Mouse (Mus musculus) olfactory bulb, adult 2 months (tissue): Measurements from ENCODE around the gene Rft1. TPM values are rescaled to one million over a fixed set of nuclear protein-coding genes. Genes with fewer than 3 reads are reported as not detected.

Experiments
- H3K27ac ChIP-seq: fragments of 200-500 bp; 2 replicates; pipeline ENCODE4 v1.5.1; 2012; ENCODE audit warnings: low read depth, low read length; ENCODE audit not compliant: insufficient read depth
- H3K4me1 ChIP-seq: fragments of 200-500 bp; 2 replicates; pipeline ENCODE4 v1.6.1; 2012; ENCODE audit warnings: low read length; ENCODE audit not compliant: control insufficient read depth, insufficient read depth
- H3K4me3 ChIP-seq: fragments of 200-500 bp; 2 replicates; pipeline ENCODE4 v1.5.1; 2012; ENCODE audit warnings: mild to moderate bottlenecking, low read depth, low read length, moderate library complexity; ENCODE audit not compliant: insufficient read depth
- CTCF ChIP-seq: fragments of 200-500 bp; IDR thresholded peaks from 2 replicates; pipeline ENCODE4 v1.5.1; 2012; ENCODE audit warnings: low read depth, mild to moderate bottlenecking, low read length, moderate library complexity; ENCODE audit not compliant: insufficient read depth
- POLR2A ChIP-seq: fragments of 200-500 bp; IDR thresholded peaks from 2 replicates; pipeline ENCODE4 v1.6.1; 2012; ENCODE audit warnings: mild to moderate bottlenecking, low read depth, low read length, moderate library complexity; ENCODE audit not compliant: insufficient read depth
- WGBS: fragments of 180-500 bp; shearing (Covaris S2); methylation state at CpG from one replicate; pipeline ENCODE4 v1.1.7; 2018; 5-methylcytosine and 5-hydroxymethylcytosine counted together
- polyA plus RNA-seq: library from polyadenylated mRNA; stranded (reverse); fragments of >200 nt; gene quantifications from 2 replicates; pipeline ENCODE4 v1.2.4, GENCODE M21; 2012; ENCODE audit warnings: low replicate concordance; ENCODE audit not compliant: missing spikeins, insufficient read depth, insufficient read length

The Rft1 gene
- polyA plus RNA-seq, 1 experiment: not detected

GRCm38 (mm10) chr14:30616751-30617150, 37.4 kb upstream of the Rft1 start:
- Histone ChIP-seq H3K4me1 (peaks cover 5% of the 10 kb centered on the region), H3K27ac (no peak overlapping the region), H3K4me3 (no peak overlapping the region)
- TF ChIP-seq CTCF (no peak), POLR2A (no peak)
- WGBS: 89% methylated on average over 2 of the region's 2 CpGs

GRCm38 (mm10) chr14:30618746-30619275, 35.3 kb upstream of the Rft1 start:
- no peak for TF ChIP-seq CTCF
- no peak for TF ChIP-seq POLR2A
- Histone ChIP-seq H3K4me3 (no peak overlapping the region), H3K27ac (no peak overlapping the region), H3K4me1 (peaks cover 9% of the 10 kb centered on the region)
- whole genome bisulfite sequencing: 86% methylated on average over 2 of the region's 2 CpGs

- WGBS: 83% methylated on average over 7 of the region's 7 CpGs
- no peak overlapping the region for H3K27ac ChIP-seq
- TF ChIP-seq POLR2A (no peak), CTCF (no peak)
- no peak overlapping the region for H3K4me3 ChIP-seq
- peaks cover 12% of the 10 kb centered on the region for H3K4me1 ChIP-seq
These were observed 34.1 kb upstream of the Rft1 start for GRCm38 (mm10) chr14:30619982-30620578.

GRCm38 (mm10) chr14:30622130-30622529, 32.0 kb upstream of the Rft1 start:
- Histone ChIP-seq H3K27ac (no peak overlapping the region), H3K4me3 (no peak overlapping the region), H3K4me1 (peaks cover 27% of the 10 kb centered on the region)
- WGBS: 82% methylated on average over 7 of the region's 7 CpGs
- TF ChIP-seq POLR2A: no peak
- no peak for TF ChIP-seq CTCF

- Histone ChIP-seq H3K4me3 (no peak overlapping the region), H3K4me1 (peaks cover 27% of the 10 kb centered on the region), H3K27ac (no peak overlapping the region)
- TF ChIP-seq CTCF (no peak), POLR2A (no peak)
- 89% methylated on average over 8 of the region's 8 CpGs for WGBS
These were observed 31.6 kb upstream of the Rft1 start for GRCm38 (mm10) chr14:30622556-30622955.

- no peak overlapping the region for H3K4me3 ChIP-seq
- peaks cover 27% of the 10 kb centered on the region for H3K4me1 ChIP-seq
- WGBS: 67% methylated on average over 8 of the region's 8 CpGs
These were observed 29.9 kb upstream of the Rft1 start for GRCm38 (mm10) chr14:30624277-30624721.

GRCm38 (mm10) chr14:30625131-30625807, 28.9 kb upstream of the Rft1 start:
- H3K27ac ChIP-seq: no peak overlapping the region
- TF ChIP-seq CTCF: no peak
- no peak for TF ChIP-seq POLR2A
- WGBS: 6% methylated on average over 39 of the region's 39 CpGs
- H3K4me1 ChIP-seq: peaks cover 27% of the 10 kb centered on the region
- H3K4me3 ChIP-seq: peak overlapping the region; percentile 42

More at GRCm38 (mm10) chr14:30624277-30624721, 29.9 kb upstream of the Rft1 start:
- no peak overlapping the region for H3K27ac ChIP-seq
- no peak for TF ChIP-seq CTCF
- TF ChIP-seq POLR2A: no peak

GRCm38 (mm10) chr14:30625856-30626726, 28.1 kb upstream of the Rft1 start, which contains the start of gene Prkcd:
TSS of gene Prkcd (minus strand) at chr14:30626210.
- Histone ChIP-seq H3K4me1 (peaks cover 26% of the 10 kb centered on the region), H3K27ac (no peak within 1 kb of the TSS), H3K4me3 (peak within 1 kb of the TSS; percentile 42)
- TF ChIP-seq POLR2A: no peak
- no peak for TF ChIP-seq CTCF
- 2% methylated on average over 58 of the region's 71 CpGs for WGBS
